Mouse (Mus musculus): Measurements from ENCODE around the gene Zfp473. TPM values are rescaled to one million over a fixed set of nuclear protein-coding genes. Genes with fewer than 3 reads are reported as not detected.

Zfp473 gene
- 0.17 and 0.26 TPM in 2 replicates for polyA plus RNA-seq (2012)

GRCm38 (mm10) chr7:44750950-44751349 lies at the start of gene Zfp473:
Gene Zfp473 (minus strand): TSS chr7:44751050.

DNA sequence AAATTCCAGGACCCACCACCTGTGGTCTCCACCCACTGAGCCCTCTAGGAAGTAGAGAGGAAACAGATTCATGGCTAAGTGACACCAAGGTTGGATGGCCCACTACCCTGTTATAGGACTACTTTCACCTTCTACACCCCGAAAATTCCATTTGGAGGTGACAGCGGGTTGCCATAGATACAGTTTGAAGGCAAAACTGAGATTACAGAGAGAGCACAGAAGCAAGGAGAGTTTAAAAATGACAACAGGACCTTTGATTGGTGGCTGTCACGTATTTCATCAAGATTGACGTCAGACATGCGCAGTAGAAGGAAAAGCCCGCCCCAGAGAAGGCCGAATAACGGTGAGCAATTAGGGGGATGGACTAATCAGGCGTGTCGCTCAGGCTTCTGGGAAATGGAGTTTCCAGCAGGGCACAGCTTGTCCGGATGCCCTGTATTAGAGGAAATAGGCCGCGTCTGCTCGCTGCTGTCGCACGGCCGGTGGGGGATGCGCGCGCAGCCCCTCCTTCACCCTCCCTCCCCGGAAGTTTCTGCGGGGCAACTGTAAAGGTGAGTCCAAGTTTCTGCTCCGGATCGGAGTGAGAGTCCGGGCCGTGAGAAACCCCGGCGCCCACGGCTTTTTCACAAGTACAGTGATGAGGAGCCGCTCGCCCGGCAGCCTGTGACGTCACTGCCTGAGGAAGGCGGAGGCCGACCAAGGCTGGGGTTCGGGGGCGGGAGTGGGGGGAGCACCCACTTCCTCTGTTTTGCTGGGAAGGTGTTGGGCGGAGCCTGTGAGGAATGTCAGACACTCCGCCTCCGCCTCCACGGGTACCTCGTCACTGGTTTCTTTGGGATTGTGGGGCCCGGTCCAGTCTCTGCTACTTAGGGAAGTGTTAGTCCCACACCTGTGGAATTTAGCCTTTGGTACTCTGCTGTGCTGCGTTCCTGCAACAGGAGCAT lies 2.5 kb downstream of the Zfp473 start, which contains the start of gene Vrk3:
Gene Vrk3, plus strand, starts transcription at position 313 of the 944 bp plus-strand sequence.

GRCm38 (mm10) chr7:44708574-44708973 lies 42.3 kb downstream of the Zfp473 start, which contains the start of gene Izumo2:
Gene Izumo2 (plus strand): TSS chr7:44708742.

Other genes starting within 250 kb of the Zfp473 start
- 0.10 and 0.13 TPM in 2 replicates for gene Mybpc2, start 226.4 kb downstream of the Zfp473 start, polyA plus RNA-seq (2012)
- 5.7 and 20.9 TPM in 2 replicates for gene Spib, start 219.0 kb downstream of the Zfp473 start, polyA plus RNA-seq (2012)
- gene Pold1, start 202.2 kb downstream of the Zfp473 start, polyA plus RNA-seq (2012): 269 and 288 TPM in 2 replicates
- gene Nr1h2, start 197.1 kb downstream of the Zfp473 start, polyA plus RNA-seq (2012): 429 and 491 TPM in 2 replicates
- 114 and 146 TPM in 2 replicates for gene Napsa, start 178.7 kb downstream of the Zfp473 start, polyA plus RNA-seq (2012)
- gene Kcnc3, start 160.4 kb downstream of the Zfp473 start, polyA plus RNA-seq (2012): 4.8 and 5.4 TPM in 2 replicates
- gene Myh14, start 80.2 kb downstream of the Zfp473 start, polyA plus RNA-seq (2012): 0.20 and 0.25 TPM in 2 replicates
- not detected in 2 replicates for gene Izumo2, start 42.3 kb downstream of the Zfp473 start, polyA plus RNA-seq (2012)
- gene Vrk3, start 2.6 kb downstream of the Zfp473 start, polyA plus RNA-seq (2012): 93.7 and 100 TPM in 2 replicates
- 117 and 122 TPM in 2 replicates for gene Nup62, start 65.0 kb upstream of the Zfp473 start, polyA plus RNA-seq (2012)
- 1.3 and 1.7 TPM in 2 replicates for gene Il4i1, start 65.3 kb upstream of the Zfp473 start, polyA plus RNA-seq (2012)
- gene Atf5, start 65.6 kb upstream of the Zfp473 start, polyA plus RNA-seq (2012): 52.4 and 55.2 TPM in 2 replicates
- 312 and 349 TPM in 2 replicates for gene Akt1s1, start 97.9 kb upstream of the Zfp473 start, polyA plus RNA-seq (2012)
- gene Tbc1d17, start 98.0 kb upstream of the Zfp473 start, polyA plus RNA-seq (2012): 64.8 and 67.6 TPM in 2 replicates
- gene Pnkp, start 106.1 kb upstream of the Zfp473 start, polyA plus RNA-seq (2012): 86.0 and 118 TPM in 2 replicates
- gene Ptov1, start 118.7 kb upstream of the Zfp473 start, polyA plus RNA-seq (2012): 237 and 280 TPM in 2 replicates
- gene Med25, start 141.7 kb upstream of the Zfp473 start, polyA plus RNA-seq (2012): 336 and 362 TPM in 2 replicates
- 67.0 and 68.3 TPM in 2 replicates for gene Fuz, start 145.0 kb upstream of the Zfp473 start, polyA plus RNA-seq (2012)
- gene Ap2a1, start 178.4 kb upstream of the Zfp473 start, polyA plus RNA-seq (2012): 121 TPM in 2 replicates
- 0.04 and 0.15 TPM in 2 replicates for gene Tsks, start 192.2 kb upstream of the Zfp473 start, polyA plus RNA-seq (2012)
- gene Cpt1c, start 223.8 kb upstream of the Zfp473 start, polyA plus RNA-seq (2012): 1.3 and 2.1 TPM in 2 replicates
- gene Prmt1, start 235.5 kb upstream of the Zfp473 start, polyA plus RNA-seq (2012): 133 and 160 TPM in 2 replicates
- 112 and 119 TPM in 2 replicates for gene Irf3, start 246.6 kb upstream of the Zfp473 start, polyA plus RNA-seq (2012)
- gene Bcl2l12, start 247.7 kb upstream of the Zfp473 start, polyA plus RNA-seq (2012): 131 and 163 TPM in 2 replicates